Mouse (Mus musculus) inflammation-experienced regulatory T-cells, adult 6 months (primary cell): Measurements from ENCODE around the gene Mpp4. TPM values are rescaled to one million over a fixed set of nuclear protein-coding genes. Genes with fewer than 3 reads are reported as not detected.

Experiments used
- polyA plus RNA-seq, 3 experiments: library from polyadenylated mRNA; unstranded; fragments of 100-300 nt; shearing (Covaris generic); gene quantifications; one replicate each; pipeline ENCODE4 v1.2.1; 2017

Gene Mpp4
- polyA plus RNA-seq, 3 experiments from 2014 or later, result 0.20 to 0.44 (median 0.35) TPM

Other genes with a start within 250 kb of the Mpp4 start
- gene Trak2, start 190.0 kb downstream of the Mpp4 start, polyA plus RNA-seq, result 10 to 100 TPM; 18.2 to 19.0 (median 18.6) TPM
- 10 to 100 TPM in 2 of 3 experiments, 1 to 10 TPM in 1; 9.3 to 12.4 (median 12.2) TPM for gene Stradb, start 189.9 kb downstream of the Mpp4 start, polyA plus RNA-seq
- gene C2cd6, start 68.5 kb downstream of the Mpp4 start, polyA plus RNA-seq, result not detected
- gene Tmem237, start 43.0 kb downstream of the Mpp4 start, polyA plus RNA-seq, result 10 to 100 TPM; 14.9 to 22.9 (median 15.5) TPM
- gene Als2, start 73.8 kb upstream of the Mpp4 start, polyA plus RNA-seq, result 1 to 10 TPM; 6.7 to 8.2 (median 8.0) TPM
- not detected for gene Cdk15, start 93.5 kb upstream of the Mpp4 start, polyA plus RNA-seq